Mouse (Mus musculus) liver, adult 2 months (tissue): ENCODE measurements at regions not wholly inside any gene's neighbourhood (a gene's known extent, or its start where the extent isn't known, plus 50 kb on each side); places are given as distances from the start of the nearest gene placed in this dataset.

Source experiments
- DNase-seq: peaks from one replicate; pipeline ENCODE4 v3.0.0-alpha.2; 2011; ENCODE audit warnings: low read depth, low spot score; ENCODE audit errors: extremely low read depth
- H3K27ac ChIP-seq: fragments of 200-500 bp; replicated peaks from 2 replicates; pipeline ENCODE4 v1.5.1; 2012; ENCODE audit warnings: low read depth, mild to moderate bottlenecking, control low read depth, inconsistent platforms, low read length; ENCODE audit not compliant: insufficient read depth
- H3K27me3 ChIP-seq: fragments of 200-500 bp; 2 replicates; pipeline ENCODE4 v1.6.1; 2012; ENCODE audit warnings: mild to moderate bottlenecking, moderate library complexity, low read length, inconsistent platforms; ENCODE audit not compliant: control insufficient read depth, insufficient read depth
- H3K36me3 ChIP-seq: fragments of 200-500 bp; 2 replicates; pipeline ENCODE4 v1.6.1; 2012; ENCODE audit warnings: low read length, inconsistent platforms; ENCODE audit not compliant: control insufficient read depth, insufficient read depth
- H3K4me1 ChIP-seq: fragments of 200-500 bp; 2 replicates; pipeline ENCODE4 v1.6.1; 2011; ENCODE audit warnings: low read length; ENCODE audit not compliant: control insufficient read depth, insufficient read depth
- H3K4me3 ChIP-seq: fragments of 200-500 bp; 2 replicates; pipeline ENCODE4 v1.5.1; 2011; ENCODE audit warnings: low read depth, mild to moderate bottlenecking, control low read depth, low read length, moderate library complexity; ENCODE audit not compliant: insufficient read depth
- H3K79me2 ChIP-seq: fragments of 200-500 bp; 2 replicates; pipeline ENCODE4 v1.6.1; 2012; ENCODE audit warnings: inconsistent platforms, mild to moderate bottlenecking, low read length, moderate library complexity; ENCODE audit not compliant: control insufficient read depth, insufficient read depth
- H3K9ac ChIP-seq: fragments of 200-500 bp; 2 replicates; pipeline ENCODE4 v1.6.1; 2012; ENCODE audit warnings: low read depth, mild to moderate bottlenecking, control low read depth, inconsistent platforms, low read length
- CTCF ChIP-seq: fragments of 200-500 bp; IDR thresholded peaks from 2 replicates; pipeline ENCODE4 v1.5.1; 2011; ENCODE audit warnings: low read depth, low read length, control low read depth
- POLR2A ChIP-seq: fragments of 200-500 bp; IDR thresholded peaks from 2 replicates; pipeline ENCODE4 v1.6.1; 2011; ENCODE audit warnings: low read length, control low read depth; ENCODE audit not compliant: insufficient read depth; ENCODE audit errors: extremely low read depth
- WGBS: fragments of 180-500 bp; shearing (Covaris S2); methylation state at CpG from one replicate; pipeline ENCODE4 v1.1.7; 2018; 5-methylcytosine and 5-hydroxymethylcytosine counted together

- no peaks in the 10 kb centered on the region for H3K36me3 ChIP-seq
- no peaks in the 10 kb centered on the region for H3K4me1 ChIP-seq
- no peak for TF ChIP-seq CTCF
- no peak for TF ChIP-seq POLR2A
- H3K27me3 ChIP-seq = no peaks in the 10 kb centered on the region; the same call in 1 of the 2 replicates
- WGBS = 83% methylated on average over 10 of the region's 10 CpGs
- no peak overlapping the region for H3K4me3 ChIP-seq
- no peak overlapping the region for H3K27ac ChIP-seq
- DNase-seq = no peak
- H3K79me2 ChIP-seq = no peaks in the 10 kb centered on the region
- no peak overlapping the region for H3K9ac ChIP-seq
Observed at GRCm38 (mm10) chr9:68115151-68115690, 275.0 kb downstream of the Vps13c start.

- no peaks in the 10 kb centered on the region; the same call in 1 of the 2 replicates for H3K27me3 ChIP-seq
- H3K27ac ChIP-seq = no peak overlapping the region
- 86% methylated on average over 10 of the region's 10 CpGs for whole genome bisulfite sequencing
- H3K4me3 ChIP-seq = no peak overlapping the region
- no peaks in the 10 kb centered on the region for H3K79me2 ChIP-seq
- no peak overlapping the region for H3K9ac ChIP-seq
- no peaks in the 10 kb centered on the region for H3K36me3 ChIP-seq
- H3K4me1 ChIP-seq = no peaks in the 10 kb centered on the region
- DNase-seq = no peak
- TF ChIP-seq POLR2A = no peak
- no peak for TF ChIP-seq CTCF
Observed at GRCm38 (mm10) chr9:68116221-68116741, 276.1 kb downstream of the Vps13c start.

GRCm38 (mm10) chr9:68118266-68118665 is 278.1 kb downstream of the Vps13c start:
- Histone ChIP-seq H3K79me2 (no peaks in the 10 kb centered on the region), H3K27ac (no peak overlapping the region), H3K36me3 (no peaks in the 10 kb centered on the region), H3K9ac (no peak overlapping the region), H3K4me3 (no peak overlapping the region), H3K27me3 (no peaks in the 10 kb centered on the region; the same call in 1 of the 2 replicates), H3K4me1 (no peaks in the 10 kb centered on the region)
- no peak for DNase-seq
- WGBS = 70% methylated on average over 2 of the region's 2 CpGs
- no peak for TF ChIP-seq CTCF
- TF ChIP-seq POLR2A = no peak

- WGBS = 39% methylated on average over 3 of the region's 3 CpGs
- Histone ChIP-seq H3K79me2 (no peaks in the 10 kb centered on the region), H3K36me3 (no peaks in the 10 kb centered on the region), H3K4me1 (no peaks in the 10 kb centered on the region), H3K4me3 (no peak overlapping the region), H3K9ac (no peak overlapping the region), H3K27ac (no peak overlapping the region), H3K27me3 (no peaks in the 10 kb centered on the region)
- no peak for TF ChIP-seq POLR2A
- no peak for TF ChIP-seq CTCF
- no peak for DNase-seq
Observed at GRCm38 (mm10) chr9:68122266-68122665, 282.1 kb downstream of the Vps13c start.

- DNase-seq = peak; percentile 13
- H3K4me1 ChIP-seq = no peaks in the 10 kb centered on the region
- H3K27ac ChIP-seq = no peak overlapping the region
- H3K27me3 ChIP-seq = no peaks in the 10 kb centered on the region
- H3K4me3 ChIP-seq = no peak overlapping the region
- no peaks in the 10 kb centered on the region for H3K36me3 ChIP-seq
- TF ChIP-seq POLR2A = no peak
- TF ChIP-seq CTCF = no peak
- H3K79me2 ChIP-seq = no peaks in the 10 kb centered on the region
- H3K9ac ChIP-seq = no peak overlapping the region
Observed at GRCm38 (mm10) chr9:68131263-68131662, 291.1 kb downstream of the Vps13c start.

GRCm38 (mm10) chr9:68135446-68136050 is 295.4 kb downstream of the Vps13c start:
- no peak overlapping the region for H3K9ac ChIP-seq
- no peaks in the 10 kb centered on the region for H3K36me3 ChIP-seq
- H3K4me1 ChIP-seq = no peaks in the 10 kb centered on the region
- DNase-seq = no peak
- H3K79me2 ChIP-seq = no peaks in the 10 kb centered on the region
- no peak overlapping the region for H3K4me3 ChIP-seq
- no peak for TF ChIP-seq POLR2A
- TF ChIP-seq CTCF = no peak
- H3K27ac ChIP-seq = no peak overlapping the region
- no peaks in the 10 kb centered on the region for H3K27me3 ChIP-seq
- WGBS = 80% methylated on average over 2 of the region's 2 CpGs
